Comparison of ENCODE assay signal across 9 mouse cellular contexts in genomic region chr6:115492952-115493613, GRCm38 (mm10). TPM values are rescaled to one million over a fixed set of nuclear protein-coding genes. Genes with fewer than 3 reads are reported as not detected.
A peak's percentile ranks its signal among the peaks of the same experiment; 100 is the strongest.
DNase-seq lines count a peak whose midpoint lies in the region; ATAC-seq and TF ChIP-seq lines count a peak whose summit lies in the region.
"Had no signal": no experiment of that assay in that cellular context is flagged by ENCODE, and none has a peak within 500 bp of the region (broad histone marks: within the 10 kb centered on the region; RNA-seq: fewer than 3 reads in every experiment).

No protein-coding gene starts in this region.

- no peaks in the 10 kb centered on the region for H3K4me1 ChIP-seq in lung, postnatal 0 days (ENCODE audit: insufficient read depth, low read depth, low read length)
- H3K4me1 ChIP-seq in stomach, embryonic 16.5 days (ENCODE audit: control insufficient read depth, insufficient read depth, low read length) = no peaks in the 10 kb centered on the region
- no peaks in the 10 kb centered on the region for H3K4me1 ChIP-seq in liver, postnatal 0 days (ENCODE audit: insufficient read depth)

- no peaks in the 10 kb centered on the region for H3K9me3 ChIP-seq in lung, postnatal 0 days (ENCODE audit: low read length)
- H3K9me3 ChIP-seq in stomach, embryonic 16.5 days (replicated peaks; ENCODE audit: control insufficient read depth, low read length) = no peaks in the 10 kb centered on the region
- no peaks in the 10 kb centered on the region for H3K9me3 ChIP-seq in liver, postnatal 0 days (ENCODE audit: low read length)
- H3K9me3 ChIP-seq: megakaryocyte, embryonic 14.5 days had no signal

- no peaks in the 10 kb centered on the region for H3K36me3 ChIP-seq in lung, postnatal 0 days (ENCODE audit: insufficient read depth, low read length)
- H3K36me3 ChIP-seq in stomach, embryonic 16.5 days (ENCODE audit: control insufficient read depth, insufficient read depth, low read length) = no peaks in the 10 kb centered on the region
- H3K36me3 ChIP-seq in liver, postnatal 0 days (replicated peaks; ENCODE audit: insufficient read depth, low read length) = no peaks in the 10 kb centered on the region

- no peaks in the 10 kb centered on the region for H3K27me3 ChIP-seq in lung, postnatal 0 days (replicated peaks; ENCODE audit: insufficient read depth, low read length)
- no peaks in the 10 kb centered on the region for H3K27me3 ChIP-seq in stomach, embryonic 16.5 days (ENCODE audit: control insufficient read depth, insufficient read depth, low read length)
- H3K27me3 ChIP-seq in liver, postnatal 0 days (ENCODE audit: insufficient read depth, low read length) = no peaks in the 10 kb centered on the region
- H3K27me3 ChIP-seq: megakaryocyte, embryonic 14.5 days had no signal

- no peak for TF ChIP-seq CTCF in lung, postnatal 0 days (IDR thresholded peaks at IDR 0.05)
- TF ChIP-seq CTCF in liver, postnatal 0 days (IDR thresholded peaks at IDR 0.05; ENCODE audit: low read depth) = no peak

- H3K4me2 ChIP-seq in lung, postnatal 0 days (replicated peaks; ENCODE audit: low read depth, low read length) = no peak overlapping the region
- no peak overlapping the region for H3K4me2 ChIP-seq in stomach, embryonic 16.5 days (ENCODE audit: low read depth, low read length)
- H3K4me2 ChIP-seq in liver, postnatal 0 days (ENCODE audit: low read depth, low read length) = no peak overlapping the region

- no peak for TF ChIP-seq EP300 in lung, postnatal 0 days (IDR thresholded peaks at IDR 0.05)
- TF ChIP-seq EP300 in liver, postnatal 0 days (IDR thresholded peaks at IDR 0.05; ENCODE audit: low read depth) = no peak

- H3K4me3 ChIP-seq in lung, postnatal 0 days (ENCODE audit: low read depth, low read length) = no peak overlapping the region
- H3K4me3 ChIP-seq in stomach, embryonic 16.5 days (replicated peaks; ENCODE audit: low read length) = no peak overlapping the region
- no peak overlapping the region for H3K4me3 ChIP-seq in liver, postnatal 0 days (ENCODE audit: low read depth, low read length)
- H3K4me3 ChIP-seq: megakaryocyte, embryonic 14.5 days had no signal

- no peak overlapping the region for H3K27ac ChIP-seq in lung, postnatal 0 days (ENCODE audit: low read length)
- peak overlapping the region; percentile 79 for H3K27ac ChIP-seq in stomach, embryonic 16.5 days (ENCODE audit: low read length)
- H3K27ac ChIP-seq in liver, postnatal 0 days (ENCODE audit: low read depth) = no peak overlapping the region

- ATAC-seq in lung, postnatal 0 days = peak; percentile 73
- peak; percentile 77 for ATAC-seq in stomach, embryonic 16.5 days (ENCODE audit: insufficient read depth, low FRiP score)
- ATAC-seq in erythroid progenitor cell, adult 5-6 weeks (replicated peaks; ENCODE audit: low FRiP score, poor library complexity, severe bottlenecking) = no peak
- ATAC-seq in liver, postnatal 0 days = no peak

- 34% methylated on average over 11 of the region's 11 CpGs for WGBS in lung, postnatal 0 days
- WGBS in stomach, embryonic 16.5 days = 43% methylated on average over 11 of the region's 11 CpGs
- 58% methylated on average over 11 of the region's 11 CpGs for WGBS in liver, postnatal 0 days (ENCODE audit: insufficient replicate concordance)

- DNase-seq in lung, postnatal 0 days (ENCODE audit: low spot score) = peak; percentile 70
- no peak for DNase-seq in lung, postnatal 36 days
- DNase-seq in cerebellum, adult 9-10 months = peak; percentile 84
- DNase-seq in layer of hippocampus, postnatal 36 days = peak; percentile 55 to 60
- no peak for DNase-seq in adrenal gland, adult (ENCODE audit: inconsistent age in 2 of 2, low spot score in 1 of 2)
- DNase-seq in liver, postnatal 0 days = no peak

- H3K9ac ChIP-seq in lung, postnatal 0 days (replicated peaks; ENCODE audit: low read depth) = no peak overlapping the region
- H3K9ac ChIP-seq in stomach, embryonic 16.5 days (ENCODE audit: low read length) = no peak overlapping the region
- no peak overlapping the region for H3K9ac ChIP-seq in liver, postnatal 0 days (replicated peaks)

RNA-seq across cellular contexts. Expression of gene Tsen2, which starts 51.4 kb away (rescaled TPM):
- polyA plus RNA-seq in lung, postnatal 0 days (2015; fragmentation: Nextera tagmentation; extraction: Ambion mirVana) = 8.7 and 9.6 TPM in 2 replicates
- 10 to 100 TPM; 20.6 to 26.8 TPM for total RNA-seq in layer of hippocampus, postnatal 36 days (2021)
- 23.7 and 26.1 TPM in 2 replicates for polyA plus RNA-seq in stomach, embryonic 16.5 days (2015; fragmentation: Nextera tagmentation; extraction: Ambion mirVana)
- 2.1 TPM in 1 of 2 replicates, not detected in the other for total RNA-seq in erythroid progenitor cell, adult 5-6 weeks (2015; ENCODE audit: low replicate concordance)
- 1.7 and 6.5 TPM in 2 replicates for total RNA-seq in erythroid progenitor cell, adult 5-6 weeks (2017; ENCODE audit: low replicate concordance)
- polyA plus RNA-seq in liver, postnatal 0 days (2015; fragmentation: Nextera tagmentation; extraction: Ambion mirVana) = 7.1 and 7.5 TPM in 2 replicates

Comparison
In these comparisons a context has a peak if more than half of its experiments do, and no peak if none do; other contexts are left out.
1. DNase-seq: peak in lung, postnatal 0 days (single experiment), cerebellum, adult 9-10 months (single experiment) and layer of hippocampus, postnatal 36 days (2 of 2); none in lung, postnatal 36 days (single experiment), adrenal gland, adult (0 of 2) and liver, postnatal 0 days (single experiment).
2. ATAC-seq: peak in lung, postnatal 0 days (single experiment) and stomach, embryonic 16.5 days (single experiment); none in erythroid progenitor cell, adult 5-6 weeks (single experiment) and liver, postnatal 0 days (single experiment).